Mouse (Mus musculus) forebrain, embryonic 16.5 days (tissue): Measurements from ENCODE around the gene 3110082J24Rik. TPM values are rescaled to one million over a fixed set of nuclear protein-coding genes. Genes with fewer than 3 reads are reported as not detected.
A peak's percentile ranks its signal among the peaks of the same experiment; 100 is the strongest.

Experiments
- ATAC-seq: fragments of 200-750 bp; cut with Nextera tagmentation; 2 replicates; pipeline ENCODE4 v1.8.0; 2017; ENCODE audit warnings: mild to moderate bottlenecking, moderate library complexity
- H3K27ac ChIP-seq: fragments of 300-500 bp; sonication (generic); 2 replicates; pipeline ENCODE4 v1.5.1; 2014; ENCODE audit warnings: low read length, control low read depth
- H3K27me3 ChIP-seq: fragments of 300-500 bp; sonication (generic); replicated peaks from 2 replicates; pipeline ENCODE4 v1.6.1; 2014; ENCODE audit warnings: low read length; ENCODE audit not compliant: control insufficient read depth, insufficient read depth
- H3K36me3 ChIP-seq: fragments of 300-500 bp; sonication (generic); 2 replicates; pipeline ENCODE4 v1.6.1; 2014; ENCODE audit not compliant: control insufficient read depth, insufficient read depth
- H3K4me1 ChIP-seq: fragments of 300-500 bp; sonication (generic); replicated peaks from 2 replicates; pipeline ENCODE4 v1.6.1; 2014; ENCODE audit warnings: low read length; ENCODE audit not compliant: control insufficient read depth, insufficient read depth
- H3K4me2 ChIP-seq: fragments of 300-500 bp; sonication (generic); 2 replicates; pipeline ENCODE4 v1.6.1; 2014; ENCODE audit warnings: mild to moderate bottlenecking, low read length, control low read depth
- H3K4me3 ChIP-seq: fragments of 300-500 bp; sonication (generic); replicated peaks from 2 replicates; pipeline ENCODE4 v1.5.1; 2014; ENCODE audit warnings: mild to moderate bottlenecking, low read length, control low read depth
- H3K9ac ChIP-seq: fragments of 300-500 bp; sonication (generic); replicated peaks from 2 replicates; pipeline ENCODE4 v1.6.1; 2014; ENCODE audit warnings: low read depth, low read length, control low read depth
- H3K9me3 ChIP-seq: fragments of 300-500 bp; sonication (generic); 2 replicates; pipeline ENCODE4 v1.6.1; 2016; ENCODE audit warnings: low read length; ENCODE audit not compliant: control insufficient read depth
- WGBS: fragments of 180-500 bp; shearing (Covaris S2); extraction: QIAGEN DNeasy Blood & Tissue Kit; methylation state at CpG from one replicate; pipeline ENCODE4 v1.1.7; 2014; 5-methylcytosine and 5-hydroxymethylcytosine counted together
- polyA plus RNA-seq: library from polyadenylated mRNA; unstranded; fragments of >200 nt; fragmentation: Nextera tagmentation; extraction: Ambion mirVana; gene quantifications from 2 replicates; pipeline ENCODE4 v1.2.1, GENCODE M21; 2015

The 3110082J24Rik gene
- polyA plus RNA-seq, 1 experiment from 2014 or later, result 2.8 TPM

DNA sequence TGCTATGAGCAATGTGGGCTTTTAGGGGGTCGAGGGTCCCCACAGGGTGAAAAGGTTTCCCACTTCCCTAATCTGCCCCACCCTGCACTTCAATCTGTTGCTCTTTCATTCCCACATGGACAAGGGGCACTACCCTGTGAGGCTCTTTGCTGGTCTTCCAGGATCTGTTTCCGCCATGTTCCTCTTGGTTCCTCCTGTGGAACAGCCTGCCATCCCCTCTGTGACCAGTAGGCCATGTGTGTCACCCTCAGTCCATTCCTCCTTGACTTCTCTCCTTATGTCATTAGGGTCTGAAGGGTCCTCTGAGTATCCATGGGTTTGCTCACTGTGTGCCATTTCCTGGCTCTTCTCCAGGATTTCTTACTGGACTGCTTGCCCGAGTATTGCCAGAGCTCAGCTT is 5.9 kb upstream of the 3110082J24Rik start:
- ATAC-seq, result no peak
- WGBS, result 68% methylated on average over 3 of the region's 3 CpGs
- H3K4me2 ChIP-seq, result no peak overlapping the region
- no peak overlapping the region for H3K4me3 ChIP-seq
- no peak overlapping the region for H3K9ac ChIP-seq
- no peak overlapping the region for H3K27ac ChIP-seq
- no peaks in the 10 kb centered on the region for H3K27me3 ChIP-seq
- H3K36me3 ChIP-seq, result peaks cover 5% of the 10 kb centered on the region
- H3K9me3 ChIP-seq, result no peaks in the 10 kb centered on the region
- peaks cover 43% of the 10 kb centered on the region for H3K4me1 ChIP-seq

GRCm38 (mm10) chr5:30111126-30111525 is 5.2 kb upstream of the 3110082J24Rik start:
- Histone ChIP-seq H3K9ac (peak overlapping the region; percentile 22; the same call in 1 of the 2 replicates), H3K4me3 (no peak overlapping the region), H3K9me3 (no peaks in the 10 kb centered on the region), H3K27ac (no peak overlapping the region), H3K4me2 (peak overlapping the region; percentile 24), H3K36me3 (peaks cover 2% of the 10 kb centered on the region; the same call in 1 of the 2 replicates), H3K27me3 (no peaks in the 10 kb centered on the region), H3K4me1 (peaks cover 50% of the 10 kb centered on the region)
- peak; percentile 8; the same call in 1 of the 2 replicates for ATAC-seq
- WGBS, result 10% methylated on average over 18 of the region's 18 CpGs

DNA sequence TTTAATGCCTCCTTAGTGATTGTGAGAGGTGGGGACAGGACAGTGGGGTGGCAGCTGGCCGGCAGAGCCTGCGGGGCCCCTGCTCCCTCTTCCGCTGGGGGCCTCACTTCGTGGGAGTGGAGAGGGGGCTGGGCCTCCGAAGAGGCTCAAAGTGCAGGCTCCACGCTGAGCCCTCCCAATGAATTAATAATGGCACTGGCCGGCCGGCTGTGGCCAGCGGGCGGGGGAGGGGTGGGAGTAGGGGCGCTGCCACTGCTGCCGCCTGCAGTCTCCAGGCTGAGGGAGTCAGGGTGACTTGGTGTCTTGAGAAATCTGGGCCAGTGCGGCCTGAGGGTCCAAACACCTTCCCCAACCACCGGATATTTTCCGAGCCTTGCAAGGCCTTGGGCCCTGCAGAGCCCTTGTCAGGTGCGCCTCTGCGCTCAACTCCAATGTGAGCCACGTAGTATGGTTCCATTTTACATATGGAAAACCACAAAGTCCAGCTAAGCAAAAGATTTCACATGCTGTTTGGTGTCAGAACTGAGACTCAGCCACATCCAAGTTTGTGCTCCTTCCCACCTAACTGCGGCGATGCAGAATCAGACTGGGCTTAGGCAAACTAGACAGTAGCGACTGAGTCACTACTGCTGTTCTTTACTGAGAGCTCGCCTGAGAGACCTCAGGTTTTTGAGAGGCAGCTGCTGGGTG is 4.6 kb upstream of the 3110082J24Rik start:
- H3K9me3 ChIP-seq, result no peaks in the 10 kb centered on the region
- peaks cover 55% of the 10 kb centered on the region for H3K4me1 ChIP-seq
- H3K9ac ChIP-seq, result peak overlapping the region; percentile 22; the same call in 1 of the 2 replicates
- no peaks in the 10 kb centered on the region for H3K36me3 ChIP-seq
- ATAC-seq, result no peak
- H3K4me3 ChIP-seq, result no peak overlapping the region
- H3K4me2 ChIP-seq, result peak overlapping the region; percentile 24
- no peaks in the 10 kb centered on the region for H3K27me3 ChIP-seq
- 12% methylated on average over 21 of the region's 22 CpGs for WGBS
- no peak overlapping the region for H3K27ac ChIP-seq

DNA sequence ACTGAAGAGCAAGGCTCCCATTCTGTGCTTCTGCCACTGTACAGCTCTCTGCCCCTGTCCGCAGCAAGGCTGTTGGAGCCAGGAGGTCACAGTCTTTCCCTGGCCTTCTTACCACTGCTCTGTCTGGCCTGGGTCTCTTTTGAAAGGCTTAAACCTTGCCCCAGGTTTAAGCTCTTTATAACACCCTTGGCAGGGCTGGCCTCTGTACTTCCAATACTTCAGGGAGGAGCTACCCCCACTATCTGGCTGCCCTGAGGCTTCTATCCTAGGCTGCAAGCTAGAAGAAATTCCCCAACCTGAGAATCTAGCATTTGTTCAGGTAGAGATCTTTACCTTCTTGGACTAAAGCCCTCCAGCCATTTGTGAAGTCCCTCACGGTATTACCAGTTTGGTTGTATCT is 4.0 kb upstream of the 3110082J24Rik start:
- H3K4me1 ChIP-seq, result peaks cover 56% of the 10 kb centered on the region
- no peaks in the 10 kb centered on the region for H3K9me3 ChIP-seq
- H3K27me3 ChIP-seq, result no peaks in the 10 kb centered on the region
- H3K36me3 ChIP-seq, result no peaks in the 10 kb centered on the region
- no peak overlapping the region for H3K4me3 ChIP-seq
- WGBS, result 48% methylated on average over 2 of the region's 2 CpGs
- H3K4me2 ChIP-seq, result no peak overlapping the region
- H3K27ac ChIP-seq, result no peak overlapping the region
- no peak for ATAC-seq
- H3K9ac ChIP-seq, result no peak overlapping the region

GRCm38 (mm10) chr5:30108233-30108632 is 2.3 kb upstream of the 3110082J24Rik start:
- 68% methylated on average over 6 of the region's 6 CpGs for WGBS
- no peak overlapping the region for H3K4me3 ChIP-seq
- no peak overlapping the region for H3K4me2 ChIP-seq
- ATAC-seq, result no peak
- no peaks in the 10 kb centered on the region for H3K27me3 ChIP-seq
- no peaks in the 10 kb centered on the region for H3K9me3 ChIP-seq
- no peaks in the 10 kb centered on the region for H3K36me3 ChIP-seq
- peaks cover 50% of the 10 kb centered on the region for H3K4me1 ChIP-seq
- no peak overlapping the region for H3K27ac ChIP-seq
- H3K9ac ChIP-seq, result no peak overlapping the region

- Histone ChIP-seq H3K9me3 (no peaks in the 10 kb centered on the region), H3K4me1 (peaks cover 50% of the 10 kb centered on the region), H3K27ac (peak overlapping the region; percentile 50; the same call in 1 of the 2 replicates), H3K4me2 (peak overlapping the region; percentile 76), H3K4me3 (peak overlapping the region; percentile 63), H3K9ac (no peak overlapping the region; the same call in 1 of the 2 replicates), H3K36me3 (no peaks in the 10 kb centered on the region), H3K27me3 (no peaks in the 10 kb centered on the region)
- no peak for ATAC-seq
- 4% methylated on average over 5 of the region's 5 CpGs for WGBS
These were observed 1.7 kb upstream of the 3110082J24Rik start for GRCm38 (mm10) chr5:30107611-30108041.

DNA sequence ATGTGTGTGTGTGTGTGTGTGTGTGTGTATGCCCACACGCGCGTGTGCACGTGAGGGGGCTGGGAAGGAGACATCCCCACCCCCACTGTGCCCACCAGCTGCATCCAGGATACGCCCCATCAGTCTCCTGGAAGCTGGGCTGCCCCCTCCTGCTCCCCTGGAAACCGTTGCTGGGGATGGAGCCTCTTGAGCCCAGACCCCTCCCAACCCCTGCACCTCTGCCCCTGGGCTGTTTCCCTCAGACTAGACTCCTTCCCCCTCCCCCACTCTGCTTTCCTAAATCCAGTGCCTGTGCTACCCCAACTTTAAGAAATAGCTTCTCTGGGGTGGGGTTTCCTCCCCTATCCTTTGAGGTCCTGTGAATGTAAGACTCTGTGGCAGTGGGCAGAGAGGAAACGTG is 1.3 kb upstream of the 3110082J24Rik start:
- H3K9me3 ChIP-seq, result no peaks in the 10 kb centered on the region
- H3K4me1 ChIP-seq, result peaks cover 50% of the 10 kb centered on the region
- H3K4me3 ChIP-seq, result peak overlapping the region; percentile 63
- H3K4me2 ChIP-seq, result peak overlapping the region; percentile 76
- peak overlapping the region; percentile 61 for H3K27ac ChIP-seq
- 3% methylated on average over 7 of the region's 7 CpGs for WGBS
- ATAC-seq, result peak; percentile 21
- no peaks in the 10 kb centered on the region for H3K36me3 ChIP-seq
- H3K9ac ChIP-seq, result 0 out of 2 replicates have a peak overlapping the region, but pooled peaks have one; percentile 19
- no peaks in the 10 kb centered on the region for H3K27me3 ChIP-seq

DNA sequence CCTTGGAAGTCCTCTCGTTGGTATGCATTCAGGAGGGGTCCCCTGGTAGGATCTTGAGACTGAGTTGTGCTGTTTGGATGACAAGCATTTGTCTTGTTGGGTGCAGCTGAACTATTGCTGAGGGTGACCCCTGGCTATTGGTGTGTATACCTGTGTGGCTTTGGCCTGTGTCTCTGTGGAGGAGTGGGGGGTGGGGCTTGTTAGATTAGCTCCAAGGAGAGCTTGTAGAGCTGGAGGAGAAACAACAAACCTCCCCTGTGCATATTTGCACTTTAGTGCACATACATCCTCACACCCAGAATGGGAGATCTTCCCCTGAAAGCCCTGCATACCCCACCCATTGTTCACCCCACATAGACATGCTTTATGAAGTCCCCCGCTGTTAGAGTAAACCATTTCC is 870 bp upstream of the 3110082J24Rik start:
- Histone ChIP-seq H3K36me3 (no peaks in the 10 kb centered on the region), H3K9me3 (no peaks in the 10 kb centered on the region), H3K4me1 (peaks cover 50% of the 10 kb centered on the region), H3K27me3 (no peaks in the 10 kb centered on the region), H3K4me3 (peak overlapping the region; percentile 63), H3K9ac (peak overlapping the region; percentile 19; the same call in 1 of the 2 replicates), H3K27ac (peak overlapping the region; percentile 61), H3K4me2 (peak overlapping the region; percentile 76)
- 0% methylated on average over 2 of the region's 2 CpGs for WGBS
- ATAC-seq, result no peak

GRCm38 (mm10) chr5:30104841-30105667 is 832 bp downstream of the 3110082J24Rik start, which contains the start of gene Garem2:
TSS of gene Garem2 (plus strand) at chr5:30105161.
- Histone ChIP-seq H3K4me2 (peak within 1 kb of the TSS; percentile 76), H3K4me3 (peak within 1 kb of the TSS; percentile 63), H3K9ac (peak within 1 kb of the TSS; percentile 73), H3K9me3 (no peaks in the 10 kb centered on the region), H3K36me3 (no peaks in the 10 kb centered on the region), H3K27me3 (no peaks in the 10 kb centered on the region), H3K4me1 (peaks cover 36% of the 10 kb centered on the region), H3K27ac (peak within 1 kb of the TSS; percentile 52)
- peak; percentile 48 for ATAC-seq
- under 1% methylated on average over 60 of the region's 65 CpGs for WGBS
